Mouse (Mus musculus) liver, embryonic 14.5 days (tissue): ENCODE measurements around the gene Pycard.

Source experiments
- CTCF ChIP-seq: IDR thresholded peaks from 2 replicates; pipeline ENCODE4 v1.5.1; 2016; ENCODE audit warnings: antibody characterized with exemption, low read depth, control low read depth
- EP300 ChIP-seq: IDR thresholded peaks from 2 replicates; pipeline ENCODE4 v1.6.1; 2016; ENCODE audit warnings: antibody characterized with exemption, low read depth

DNA sequence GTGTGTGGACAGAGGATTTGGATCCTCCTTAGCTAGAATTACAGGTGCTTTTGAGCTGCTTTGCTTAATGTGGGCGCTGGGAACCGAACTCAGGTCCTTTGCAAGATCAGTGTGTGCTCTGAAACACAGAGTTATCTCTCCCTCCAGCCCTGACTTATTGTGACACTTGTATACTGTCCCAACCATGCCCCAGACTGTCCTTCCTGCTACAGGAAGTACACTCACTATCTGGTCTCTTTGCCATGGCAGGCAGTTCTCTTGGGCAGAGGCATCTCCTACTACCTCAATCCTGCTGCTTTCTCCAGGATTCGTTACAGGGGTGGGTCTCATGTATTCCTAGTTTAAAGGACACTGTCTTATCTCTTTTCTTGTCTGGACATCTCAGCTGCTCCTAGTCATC is 24.6 kb upstream of the Pycard start:
- TF ChIP-seq CTCF = no peak
- TF ChIP-seq EP300 = no peak
